Mouse (Mus musculus) yolk sac, embryonic 10.5 days (tissue): ENCODE measurements around the gene Mtmr1.

Source experiments
- DNase-seq: peaks from one replicate; pipeline ENCODE4 v3.0.0-alpha.2; 2017; ENCODE audit warnings: low spot score

The Mtmr1 gene

DNA sequence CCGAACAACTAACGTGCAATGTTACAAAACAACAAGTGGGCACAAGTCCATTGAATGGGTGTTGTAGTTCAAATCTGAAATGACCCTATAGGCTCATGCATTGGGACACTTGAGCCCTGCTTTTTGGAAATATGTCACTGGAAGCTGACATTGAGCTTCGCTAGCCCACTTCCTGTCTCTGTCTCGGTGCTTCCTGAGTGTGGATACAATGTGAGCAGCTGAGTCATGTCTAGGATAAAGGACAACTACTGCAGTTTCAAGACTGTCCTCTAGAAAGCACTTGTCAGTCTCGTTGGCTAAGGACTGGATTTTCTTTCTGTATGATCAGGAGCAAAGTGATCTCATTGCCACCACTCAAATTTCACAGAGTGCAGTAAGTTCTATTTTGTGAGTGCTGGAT, 78.4 kb downstream of the Mtmr1 start:
- DNase-seq, result no peak

DNA sequence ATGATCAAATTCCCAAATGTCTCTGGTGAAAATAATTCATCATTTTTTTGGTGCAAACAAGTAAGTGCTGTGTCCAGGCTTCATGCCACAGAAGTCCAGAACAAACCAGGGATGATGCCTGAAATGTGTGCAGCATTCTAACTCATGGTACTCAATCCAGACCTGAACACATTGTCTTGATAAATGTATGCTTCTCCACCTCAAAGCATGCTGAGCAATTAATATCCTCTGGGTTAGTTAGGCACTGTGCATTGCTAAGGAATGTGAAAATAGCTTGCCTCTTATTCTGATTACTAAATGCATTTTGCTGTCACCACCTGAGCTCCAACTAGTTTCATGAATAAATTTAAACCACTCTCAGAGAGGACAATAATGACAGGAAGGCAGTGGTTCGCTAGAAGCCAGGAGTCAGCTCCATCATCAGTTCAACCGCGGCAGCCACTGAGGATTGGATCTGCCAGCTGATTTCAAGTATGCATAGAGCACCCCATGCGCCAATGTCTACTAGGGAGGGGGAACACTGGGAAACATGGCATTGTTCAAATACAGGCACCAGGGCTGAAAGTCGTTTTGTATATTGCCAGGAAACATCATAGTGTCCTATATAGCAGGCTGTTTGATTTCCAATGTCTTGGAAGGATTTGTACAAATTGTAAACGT, 91.6 kb downstream of the Mtmr1 start:
- DNase-seq, result no peak

DNA sequence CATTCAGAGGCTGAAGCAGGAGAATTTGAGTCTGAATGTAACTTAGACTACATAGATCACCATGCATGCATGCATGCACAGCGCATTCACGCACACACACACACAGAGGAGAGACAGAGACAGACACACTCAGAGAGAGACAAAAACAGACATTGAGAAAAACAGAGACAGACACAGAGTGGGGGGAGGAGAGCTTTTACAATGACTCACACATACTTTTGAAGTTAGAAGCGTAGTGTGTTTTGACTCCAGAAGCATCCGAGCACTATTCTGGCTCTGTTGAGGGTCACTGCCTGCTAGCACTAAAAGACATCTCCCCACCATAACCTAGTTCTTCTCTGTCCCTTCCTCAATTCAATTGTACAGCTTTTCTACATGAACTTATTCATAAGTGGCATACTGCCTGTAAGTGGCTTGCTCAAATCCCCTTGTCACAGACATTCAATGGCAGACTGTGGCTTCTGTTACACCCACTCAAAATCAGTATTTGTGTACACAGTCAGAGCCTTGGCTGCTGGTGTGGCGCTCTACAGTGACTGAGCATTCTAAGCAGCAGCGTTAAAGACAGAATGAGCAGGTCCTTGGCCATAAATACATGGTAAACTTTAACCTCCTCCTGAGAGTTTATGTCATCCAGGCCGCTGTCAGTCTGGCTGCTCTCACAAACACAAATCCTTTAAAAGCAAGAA, 99.7 kb downstream of the Mtmr1 start:
- DNase-seq, result no peak

DNA sequence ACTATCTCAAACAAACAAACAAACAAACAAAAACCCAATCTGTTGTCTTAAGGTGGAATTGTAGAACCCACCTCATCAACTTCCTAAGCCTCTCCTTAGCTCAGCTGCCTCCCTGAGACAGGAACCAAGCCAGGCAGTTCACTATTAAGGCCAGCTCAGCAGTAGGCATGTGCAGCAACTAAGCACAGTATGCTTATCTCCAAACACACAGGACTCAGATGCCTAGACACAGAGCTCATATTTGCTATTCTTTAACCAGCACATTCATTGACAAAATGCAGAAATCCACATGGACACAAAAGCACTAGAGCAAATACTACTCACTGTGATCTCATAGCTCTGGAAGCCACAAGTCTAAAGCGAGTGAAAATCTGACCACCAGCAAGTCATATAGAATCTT, 100.9 kb downstream of the Mtmr1 start:
- DNase-seq, result no peak

DNA sequence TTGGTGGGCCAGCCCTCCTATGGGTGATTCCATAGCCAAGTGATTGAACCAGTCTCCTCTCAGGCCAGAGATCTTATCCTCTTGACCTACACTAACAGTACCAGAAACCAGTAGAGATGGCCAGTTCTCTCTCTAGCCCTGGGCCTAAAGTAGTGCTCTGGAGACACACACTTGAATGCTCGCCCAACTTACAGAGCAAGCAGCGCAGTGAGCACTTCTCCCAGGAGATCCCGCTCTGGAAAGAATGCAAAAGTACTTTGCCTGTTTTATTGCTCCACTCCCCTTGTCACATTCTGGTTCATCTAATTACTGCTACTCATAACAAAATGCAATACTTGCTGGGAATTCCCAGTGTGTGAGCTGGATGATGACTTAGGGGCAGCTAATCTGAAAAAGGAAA, 102.9 kb downstream of the Mtmr1 start:
- DNase-seq, result no peak
